Comparison of ENCODE assay signal across 8 mouse cellular contexts in the genomic region with DNA sequence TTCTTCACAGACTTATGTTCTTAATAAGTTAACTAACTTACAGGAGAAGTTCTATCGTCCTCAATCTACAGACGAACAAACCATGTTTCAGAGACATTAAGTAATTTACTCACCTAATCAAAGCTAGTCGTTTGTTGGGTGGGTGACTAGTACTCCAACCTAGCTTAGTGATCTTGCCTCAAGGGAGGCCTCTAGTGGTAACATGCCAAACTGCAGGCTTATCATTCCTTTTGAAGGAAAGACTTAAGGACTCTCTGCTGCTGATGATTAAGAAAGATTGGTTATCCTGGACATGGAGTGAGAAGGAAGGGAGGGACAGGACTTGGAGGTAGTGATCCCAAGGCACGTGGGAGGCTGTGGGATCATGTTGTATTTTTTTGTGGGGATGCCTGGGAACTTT. TPM values are rescaled to one million over a fixed set of nuclear protein-coding genes. Genes with fewer than 3 reads are reported as not detected.
DNase-seq lines count a peak whose midpoint lies in the region; ATAC-seq and TF ChIP-seq lines count a peak whose summit lies in the region.

No protein-coding gene starts in this region.

- no peaks in the 10 kb centered on the region for H3K9me3 ChIP-seq in hindbrain, embryonic 14.5 days (ENCODE audit: control insufficient read depth, low read length)
- H3K9me3 ChIP-seq in hindbrain, embryonic 12.5 days (replicated peaks) = no peaks in the 10 kb centered on the region; the same call in 1 of the 2 replicates
- peaks cover 9% of the 10 kb centered on the region for H3K9me3 ChIP-seq in E14TG2a.4 (ENCODE audit: low read length)
- H3K9me3 ChIP-seq in neural tube, embryonic 11.5 days (ENCODE audit: control insufficient read depth, low read length) = no peaks in the 10 kb centered on the region
- H3K9me3 ChIP-seq in forebrain, embryonic 10.5 days = no peaks in the 10 kb centered on the region

- H3K4me3 ChIP-seq in hindbrain, embryonic 14.5 days (replicated peaks; ENCODE audit: low read length) = no peak overlapping the region
- H3K4me3 ChIP-seq in hindbrain, embryonic 12.5 days = no peak overlapping the region
- no peak overlapping the region for H3K4me3 ChIP-seq in E14TG2a.4 (replicated peaks; ENCODE audit: low read length)
- H3K4me3 ChIP-seq in neural tube, embryonic 11.5 days (ENCODE audit: low read depth, low read length) = no peak overlapping the region
- H3K4me3 ChIP-seq in forebrain, embryonic 10.5 days = no peak overlapping the region

- H3K9ac ChIP-seq in hindbrain, embryonic 14.5 days = no peak overlapping the region
- H3K9ac ChIP-seq in hindbrain, embryonic 12.5 days = no peak overlapping the region
- H3K9ac ChIP-seq in neural tube, embryonic 11.5 days (ENCODE audit: low read length) = no peak overlapping the region

- peak; percentile 77 for DNase-seq in hindbrain, embryonic 14.5 days (ENCODE audit: low spot score)
- DNase-seq in adrenal gland, postnatal 36 days = peak; percentile 36 to 51
- DNase-seq in forelimb bud, embryonic 11.5 days (ENCODE audit: low read depth, low spot score) = peak; percentile 54
- peak; percentile 19 for DNase-seq in left cerebral cortex, adult 11 months (ENCODE audit: low spot score)
- DNase-seq in neural tube, embryonic 11.5 days (ENCODE audit: low spot score) = peak; percentile 43
- DNase-seq in forebrain, embryonic 10.5 days (ENCODE audit: extremely low spot score, low spot score) = no peak

- H3K27me3 ChIP-seq in hindbrain, embryonic 14.5 days (ENCODE audit: control insufficient read depth, insufficient read depth, low read length) = no peaks in the 10 kb centered on the region
- H3K27me3 ChIP-seq in hindbrain, embryonic 12.5 days = no peaks in the 10 kb centered on the region
- H3K27me3 ChIP-seq in E14TG2a.4 (ENCODE audit: insufficient read depth, low read length) = no peaks in the 10 kb centered on the region
- no peaks in the 10 kb centered on the region for H3K27me3 ChIP-seq in neural tube, embryonic 11.5 days (ENCODE audit: control insufficient read depth, insufficient read depth, low read length)
- no peaks in the 10 kb centered on the region for H3K27me3 ChIP-seq in forebrain, embryonic 10.5 days (ENCODE audit: poor library complexity, severe bottlenecking)

- no peaks in the 10 kb centered on the region for H3K4me1 ChIP-seq in hindbrain, embryonic 14.5 days (replicated peaks; ENCODE audit: control insufficient read depth, insufficient read depth, low read length)
- H3K4me1 ChIP-seq in hindbrain, embryonic 12.5 days = no peaks in the 10 kb centered on the region
- H3K4me1 ChIP-seq in E14TG2a.4 (replicated peaks; ENCODE audit: low read depth, low read length) = peaks cover 10% of the 10 kb centered on the region
- no peaks in the 10 kb centered on the region for H3K4me1 ChIP-seq in neural tube, embryonic 11.5 days (ENCODE audit: control insufficient read depth, insufficient read depth, low read length)
- H3K4me1 ChIP-seq in forebrain, embryonic 10.5 days = no peaks in the 10 kb centered on the region

- 49% methylated on average over 4 of the region's 4 CpGs for WGBS in hindbrain, embryonic 14.5 days
- 40% methylated on average over 4 of the region's 4 CpGs for whole genome bisulfite sequencing in hindbrain, embryonic 12.5 days
- WGBS in neural tube, embryonic 11.5 days = 35% methylated on average over 4 of the region's 4 CpGs
- WGBS in forebrain, embryonic 10.5 days = 45% methylated on average over 4 of the region's 4 CpGs

- H3K36me3 ChIP-seq in hindbrain, embryonic 14.5 days (replicated peaks; ENCODE audit: control insufficient read depth, insufficient read depth) = no peaks in the 10 kb centered on the region
- H3K36me3 ChIP-seq in hindbrain, embryonic 12.5 days = no peaks in the 10 kb centered on the region
- H3K36me3 ChIP-seq in E14TG2a.4 (ENCODE audit: insufficient read depth, low read length) = no peaks in the 10 kb centered on the region
- no peaks in the 10 kb centered on the region for H3K36me3 ChIP-seq in neural tube, embryonic 11.5 days (ENCODE audit: control insufficient read depth, insufficient read depth, low read length)
- no peaks in the 10 kb centered on the region for H3K36me3 ChIP-seq in forebrain, embryonic 10.5 days (replicated peaks)

- peak; percentile 90 for TF ChIP-seq CTCF in E14TG2a.4 (conservative IDR thresholded peaks at IDR 0.05; ENCODE audit: low read length)

- H3K4me2 ChIP-seq in hindbrain, embryonic 14.5 days (replicated peaks) = no peak overlapping the region
- H3K4me2 ChIP-seq in hindbrain, embryonic 12.5 days (replicated peaks) = no peak overlapping the region
- H3K4me2 ChIP-seq in neural tube, embryonic 11.5 days (ENCODE audit: low read depth) = no peak overlapping the region

- no peak for ATAC-seq in hindbrain, embryonic 14.5 days (ENCODE audit: low FRiP score)
- no peak for ATAC-seq in hindbrain, embryonic 12.5 days (ENCODE audit: low FRiP score)
- ATAC-seq in neural tube, embryonic 11.5 days (ENCODE audit: insufficient read depth, low FRiP score, low TSS enrichment) = no peak

- H3K27ac ChIP-seq in hindbrain, embryonic 14.5 days = no peak overlapping the region
- H3K27ac ChIP-seq in hindbrain, embryonic 12.5 days = no peak overlapping the region
- H3K27ac ChIP-seq in neural tube, embryonic 11.5 days (ENCODE audit: low read depth, low read length) = no peak overlapping the region
- no peak overlapping the region for H3K27ac ChIP-seq in forebrain, embryonic 10.5 days

RNA-seq across cellular contexts. Expression of a gene that starts 11.3 kb away (rescaled TPM):
- polyA plus RNA-seq in hindbrain, embryonic 14.5 days (2014; fragmentation: Nextera tagmentation; extraction: Ambion mirVana) = 0.93 and 1.0 TPM in 2 replicates
- 0.40 and 0.56 TPM in 2 replicates for polyA plus RNA-seq in hindbrain, embryonic 12.5 days (2016; fragmentation: Nextera tagmentation; extraction: Ambion mirVana)
- under 1 TPM; 0.13 to 0.16 TPM for total RNA-seq in adrenal gland, postnatal 36 days (2021)
- 0.08 TPM in 1 of 2 replicates, not detected in the other for polyA plus RNA-seq in neural tube, embryonic 11.5 days (2014; fragmentation: Nextera tagmentation; extraction: Ambion mirVana)
- not detected in 2 replicates for polyA plus RNA-seq in forebrain, embryonic 10.5 days (2016; fragmentation: Nextera tagmentation; extraction: Ambion mirVana)

RNA-seq across cellular contexts. Expression of a gene that starts 22.0 kb away (rescaled TPM):
- 1.1 and 1.4 TPM in 2 replicates for polyA plus RNA-seq in hindbrain, embryonic 14.5 days (2014; fragmentation: Nextera tagmentation; extraction: Ambion mirVana)
- polyA plus RNA-seq in hindbrain, embryonic 12.5 days (2016; fragmentation: Nextera tagmentation; extraction: Ambion mirVana) = 0.28 TPM in 1 of 2 replicates, not detected in the other
- 1 to 10 TPM; 1.4 to 2.2 TPM for total RNA-seq in adrenal gland, postnatal 36 days (2021)
- polyA plus RNA-seq in neural tube, embryonic 11.5 days (2014; fragmentation: Nextera tagmentation; extraction: Ambion mirVana) = not detected in 2 replicates
- not detected in 2 replicates for polyA plus RNA-seq in forebrain, embryonic 10.5 days (2016; fragmentation: Nextera tagmentation; extraction: Ambion mirVana)

RNA-seq across cellular contexts. Expression of a gene that starts 38.1 kb away (rescaled TPM):
- 14.6 and 17.4 TPM in 2 replicates for polyA plus RNA-seq in hindbrain, embryonic 14.5 days (2014; fragmentation: Nextera tagmentation; extraction: Ambion mirVana)
- 89.9 and 95.2 TPM in 2 replicates for polyA plus RNA-seq in hindbrain, embryonic 12.5 days (2016; fragmentation: Nextera tagmentation; extraction: Ambion mirVana)
- 1 to 10 TPM; 4.0 to 4.3 TPM for total RNA-seq in adrenal gland, postnatal 36 days (2021)
- polyA plus RNA-seq in neural tube, embryonic 11.5 days (2014; fragmentation: Nextera tagmentation; extraction: Ambion mirVana) = 125 and 127 TPM in 2 replicates
- polyA plus RNA-seq in forebrain, embryonic 10.5 days (2016; fragmentation: Nextera tagmentation; extraction: Ambion mirVana) = 247 and 262 TPM in 2 replicates
